Mouse (Mus musculus) intestine, embryonic 15.5 days (tissue): ENCODE results near the gene St5. TPM values are rescaled to one million over a fixed set of nuclear protein-coding genes. Genes with fewer than 3 reads are reported as not detected.

Source experiments
- ATAC-seq: fragments of 200-750 bp; cut with Nextera tagmentation; 2 replicates; pipeline ENCODE4 v1.8.0; 2017; ENCODE audit warnings: moderate TSS enrichment, moderate library complexity
- H3K27ac ChIP-seq: fragments of 300-500 bp; sonication (generic); 2 replicates; pipeline ENCODE4 v1.5.1; 2015; ENCODE audit warnings: mild to moderate bottlenecking, inconsistent platforms
- H3K27me3 ChIP-seq: fragments of 300-500 bp; sonication (generic); replicated peaks from 2 replicates; pipeline ENCODE4 v1.6.1; 2015; ENCODE audit warnings: inconsistent platforms
- H3K36me3 ChIP-seq: fragments of 300-500 bp; sonication (generic); 2 replicates; pipeline ENCODE4 v1.6.1; 2015; ENCODE audit warnings: inconsistent platforms
- H3K4me1 ChIP-seq: fragments of 300-500 bp; sonication (generic); replicated peaks from 2 replicates; pipeline ENCODE4 v1.6.1; 2015; ENCODE audit warnings: inconsistent platforms
- H3K4me2 ChIP-seq: fragments of 300-500 bp; sonication (generic); replicated peaks from 2 replicates; pipeline ENCODE4 v1.6.1; 2015; ENCODE audit warnings: mild to moderate bottlenecking, inconsistent platforms
- H3K4me3 ChIP-seq: fragments of 300-500 bp; sonication (generic); replicated peaks from 2 replicates; pipeline ENCODE4 v1.5.1; 2015; ENCODE audit warnings: inconsistent platforms
- H3K9ac ChIP-seq: fragments of 300-500 bp; sonication (generic); 2 replicates; pipeline ENCODE4 v1.6.1; 2015; ENCODE audit warnings: inconsistent platforms
- H3K9me3 ChIP-seq: fragments of 300-500 bp; sonication (generic); 2 replicates; pipeline ENCODE4 v1.6.1; 2016; ENCODE audit warnings: inconsistent platforms
- WGBS: fragments of 180-500 bp; shearing (Covaris S2); methylation state at CpG from one replicate; pipeline ENCODE4 v1.1.7; 2015; 5-methylcytosine and 5-hydroxymethylcytosine counted together
- polyA plus RNA-seq: library from polyadenylated mRNA; unstranded; fragments of >200 nt; fragmentation: Nextera tagmentation; extraction: Ambion mirVana; gene quantifications from 2 replicates; pipeline ENCODE4 v1.2.1, GENCODE M21; 2015

The St5 gene
- polyA plus RNA-seq, 1 experiment from 2014 or later, result 64.4 TPM

- Histone ChIP-seq H3K4me2 (no peak overlapping the region), H3K27ac (no peak overlapping the region), H3K9me3 (no peaks in the 10 kb centered on the region), H3K36me3 (peaks cover 33% of the 10 kb centered on the region), H3K27me3 (no peaks in the 10 kb centered on the region), H3K9ac (no peak overlapping the region), H3K4me3 (no peak overlapping the region), H3K4me1 (no peaks in the 10 kb centered on the region; the same call in 1 of the 2 replicates)
- no peak for ATAC-seq
- 72% methylated on average over 5 of the region's 5 CpGs for WGBS
Measured at GRCm38 (mm10) chr7:109544792-109545191, 158.6 kb downstream of the St5 start.

DNA sequence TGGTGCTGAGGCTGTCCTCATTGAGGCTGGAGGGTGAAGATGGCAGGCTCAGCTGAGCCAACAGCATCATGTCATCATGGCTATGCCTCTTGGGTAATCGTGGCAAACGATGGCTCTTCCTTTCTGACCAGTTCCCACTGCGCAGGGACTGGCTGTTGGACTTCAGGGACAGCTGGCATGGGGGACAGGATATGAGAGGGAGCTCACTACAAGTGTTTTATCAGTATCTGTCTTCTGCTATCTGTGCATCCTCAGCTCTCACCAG is 161.1 kb downstream of the St5 start:
- Histone ChIP-seq H3K27ac (no peak overlapping the region), H3K9ac (no peak overlapping the region), H3K27me3 (no peaks in the 10 kb centered on the region), H3K4me3 (no peak overlapping the region), H3K4me1 (no peaks in the 10 kb centered on the region; the same call in 1 of the 2 replicates), H3K9me3 (no peaks in the 10 kb centered on the region), H3K36me3 (peaks cover 37% of the 10 kb centered on the region), H3K4me2 (no peak overlapping the region)
- WGBS, result 82% methylated on average over 3 of the region's 3 CpGs
- no peak for ATAC-seq

GRCm38 (mm10) chr7:109541609-109542363 is 161.6 kb downstream of the St5 start:
- Histone ChIP-seq H3K9me3 (no peaks in the 10 kb centered on the region), H3K9ac (no peak overlapping the region), H3K36me3 (peaks cover 36% of the 10 kb centered on the region), H3K4me1 (no peaks in the 10 kb centered on the region; the same call in none of the 2 replicates), H3K4me3 (no peak overlapping the region), H3K27me3 (no peaks in the 10 kb centered on the region), H3K4me2 (no peak overlapping the region), H3K27ac (no peak overlapping the region)
- ATAC-seq, result no peak
- WGBS, result 86% methylated on average over 10 of the region's 10 CpGs

DNA sequence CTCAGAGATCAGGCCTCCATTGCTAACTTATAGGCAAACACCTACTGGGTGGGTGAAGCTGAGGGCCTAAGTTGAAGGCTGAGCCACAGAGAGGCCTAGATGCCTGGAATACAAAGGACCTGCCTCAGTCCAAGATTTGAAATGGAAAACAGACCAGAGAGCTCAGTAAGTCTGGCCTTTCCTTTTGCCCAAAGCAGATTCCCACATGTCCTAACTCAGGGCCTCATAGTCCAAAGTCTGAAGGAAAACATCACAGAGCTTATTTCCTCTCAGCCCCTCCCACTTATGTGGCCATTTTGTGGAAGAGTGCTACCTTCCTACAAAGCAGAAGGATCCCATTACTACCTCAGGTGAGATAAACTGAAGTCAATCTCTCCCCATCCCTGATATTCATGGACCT is 162.5 kb downstream of the St5 start:
- H3K4me1 ChIP-seq, result no peaks in the 10 kb centered on the region; the same call in none of the 2 replicates
- peaks cover 36% of the 10 kb centered on the region for H3K36me3 ChIP-seq
- no peak overlapping the region for H3K4me3 ChIP-seq
- H3K27ac ChIP-seq, result no peak overlapping the region
- H3K4me2 ChIP-seq, result no peak overlapping the region
- H3K27me3 ChIP-seq, result no peaks in the 10 kb centered on the region
- ATAC-seq, result 0 out of 2 replicates have a peak, but pooled peaks have one; percentile 6
- H3K9me3 ChIP-seq, result no peaks in the 10 kb centered on the region
- no peak overlapping the region for H3K9ac ChIP-seq

DNA sequence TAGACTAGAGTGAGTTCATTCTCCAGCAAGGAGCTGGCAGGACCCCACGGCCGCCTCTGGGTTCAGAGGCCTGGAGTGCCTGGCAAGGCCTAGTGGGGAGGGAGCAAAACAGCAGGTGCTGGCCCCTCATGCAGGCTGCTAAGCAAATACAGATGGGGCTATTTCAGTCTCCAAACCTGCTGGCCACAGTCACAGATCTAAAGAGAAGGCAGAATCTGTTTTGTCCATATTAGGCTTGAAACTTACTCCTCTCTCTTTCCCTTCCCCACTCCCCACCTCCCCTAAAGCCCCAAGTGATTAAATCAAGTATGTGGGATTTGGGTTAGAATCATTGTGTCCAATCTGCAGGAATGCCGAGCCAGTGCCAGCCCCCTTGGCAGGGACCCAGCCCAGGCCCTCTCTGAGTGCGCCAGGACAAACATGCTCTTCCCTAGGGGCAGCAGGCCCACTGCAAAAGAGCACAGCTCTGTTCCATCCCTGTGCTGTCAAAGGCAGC is 166.9 kb downstream of the St5 start:
- peak; percentile 48 for ATAC-seq
- H3K4me3 ChIP-seq, result no peak overlapping the region
- no peaks in the 10 kb centered on the region for H3K27me3 ChIP-seq
- no peaks in the 10 kb centered on the region for H3K9me3 ChIP-seq
- H3K36me3 ChIP-seq, result peaks cover 40% of the 10 kb centered on the region
- peak overlapping the region; percentile 52 for H3K27ac ChIP-seq
- no peak overlapping the region for H3K4me2 ChIP-seq
- H3K4me1 ChIP-seq, result no peaks in the 10 kb centered on the region; the same call in 1 of the 2 replicates
- H3K9ac ChIP-seq, result no peak overlapping the region
- 60% methylated on average over 4 of the region's 4 CpGs for WGBS

DNA sequence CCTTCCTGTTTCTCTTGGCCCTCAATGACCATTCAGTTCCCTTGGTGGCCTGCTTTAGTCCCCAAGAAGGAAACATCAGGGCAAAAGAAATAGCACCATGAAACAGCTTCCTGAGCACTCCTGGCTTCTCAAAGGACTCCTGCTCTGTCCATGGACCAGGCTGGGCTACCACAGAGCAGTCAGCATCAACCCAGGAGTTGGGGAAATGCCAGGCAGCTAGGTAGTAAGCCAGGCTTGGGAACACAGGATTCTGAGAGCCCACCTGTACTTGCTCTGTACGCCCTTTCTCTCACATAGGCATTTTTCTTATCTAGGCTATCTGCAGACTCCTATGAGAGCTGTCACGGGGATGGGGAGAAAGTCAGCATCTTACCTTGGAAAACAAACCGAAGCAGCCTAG is 168.5 kb downstream of the St5 start:
- no peaks in the 10 kb centered on the region; the same call in 1 of the 2 replicates for H3K4me1 ChIP-seq
- 92% methylated on average over 3 of the region's 3 CpGs for WGBS

GRCm38 (mm10) chr7:109533888-109534287 is 169.5 kb downstream of the St5 start:
- H3K9me3 ChIP-seq, result no peaks in the 10 kb centered on the region
- no peak overlapping the region for H3K4me3 ChIP-seq
- WGBS, result 85% methylated on average over 4 of the region's 4 CpGs
- H3K9ac ChIP-seq, result no peak overlapping the region
- no peak for ATAC-seq
- H3K27ac ChIP-seq, result no peak overlapping the region
- H3K36me3 ChIP-seq, result peaks cover 39% of the 10 kb centered on the region
- H3K4me2 ChIP-seq, result no peak overlapping the region
- H3K27me3 ChIP-seq, result no peaks in the 10 kb centered on the region
- no peaks in the 10 kb centered on the region; the same call in 1 of the 2 replicates for H3K4me1 ChIP-seq

More for the DNA sequence above, 168.5 kb downstream of the St5 start:
- H3K36me3 ChIP-seq, result peaks cover 45% of the 10 kb centered on the region
- no peaks in the 10 kb centered on the region for H3K9me3 ChIP-seq
- H3K27ac ChIP-seq, result no peak overlapping the region
- no peak overlapping the region for H3K9ac ChIP-seq
- ATAC-seq, result no peak
- no peak overlapping the region for H3K4me3 ChIP-seq
- no peaks in the 10 kb centered on the region for H3K27me3 ChIP-seq
- no peak overlapping the region for H3K4me2 ChIP-seq

GRCm38 (mm10) chr7:109533129-109533528 is 170.3 kb downstream of the St5 start:
- WGBS, result 80% methylated on average over 4 of the region's 4 CpGs
- H3K4me2 ChIP-seq, result no peak overlapping the region
- H3K4me1 ChIP-seq, result peaks cover 2% of the 10 kb centered on the region; the same call in 1 of the 2 replicates
- no peak for ATAC-seq
- no peaks in the 10 kb centered on the region for H3K9me3 ChIP-seq
- H3K9ac ChIP-seq, result no peak overlapping the region
- H3K4me3 ChIP-seq, result no peak overlapping the region
- no peak overlapping the region for H3K27ac ChIP-seq
- H3K36me3 ChIP-seq, result peaks cover 41% of the 10 kb centered on the region
- no peaks in the 10 kb centered on the region for H3K27me3 ChIP-seq

GRCm38 (mm10) chr7:109532691-109533090 is 170.7 kb downstream of the St5 start:
- Histone ChIP-seq H3K4me3 (no peak overlapping the region), H3K9ac (no peak overlapping the region), H3K27ac (0 out of 2 replicates have a peak overlapping the region, but pooled peaks have one; percentile 9), H3K36me3 (peaks cover 46% of the 10 kb centered on the region), H3K4me1 (peaks cover 2% of the 10 kb centered on the region; the same call in 1 of the 2 replicates), H3K4me2 (no peak overlapping the region), H3K9me3 (no peaks in the 10 kb centered on the region), H3K27me3 (no peaks in the 10 kb centered on the region)
- no peak for ATAC-seq
- WGBS, result 69% methylated on average over 3 of the region's 3 CpGs

- no peak for ATAC-seq
- 87% methylated on average over 5 of the region's 5 CpGs for whole genome bisulfite sequencing
- Histone ChIP-seq H3K36me3 (peaks cover 52% of the 10 kb centered on the region), H3K4me3 (no peak overlapping the region), H3K4me1 (0 out of 2 replicates have a peak, but pooled peaks cover 2% of the 10 kb centered on the region), H3K27me3 (no peaks in the 10 kb centered on the region), H3K9ac (no peak overlapping the region), H3K9me3 (no peaks in the 10 kb centered on the region), H3K4me2 (no peak overlapping the region), H3K27ac (no peak overlapping the region)
Measured at GRCm38 (mm10) chr7:109531501-109531900, 171.9 kb downstream of the St5 start.

- no peak overlapping the region for H3K4me2 ChIP-seq
- H3K27me3 ChIP-seq, result no peaks in the 10 kb centered on the region
- H3K9me3 ChIP-seq, result no peaks in the 10 kb centered on the region
- no peak for ATAC-seq
- no peak overlapping the region for H3K9ac ChIP-seq
- no peak overlapping the region for H3K4me3 ChIP-seq
- no peak overlapping the region for H3K27ac ChIP-seq
- H3K36me3 ChIP-seq, result peaks cover 50% of the 10 kb centered on the region
- whole genome bisulfite sequencing, result 88% methylated on average over 2 of the region's 2 CpGs
- 0 out of 2 replicates have a peak, but pooled peaks cover 2% of the 10 kb centered on the region for H3K4me1 ChIP-seq
Measured at GRCm38 (mm10) chr7:109529741-109530140, 173.7 kb downstream of the St5 start.

DNA sequence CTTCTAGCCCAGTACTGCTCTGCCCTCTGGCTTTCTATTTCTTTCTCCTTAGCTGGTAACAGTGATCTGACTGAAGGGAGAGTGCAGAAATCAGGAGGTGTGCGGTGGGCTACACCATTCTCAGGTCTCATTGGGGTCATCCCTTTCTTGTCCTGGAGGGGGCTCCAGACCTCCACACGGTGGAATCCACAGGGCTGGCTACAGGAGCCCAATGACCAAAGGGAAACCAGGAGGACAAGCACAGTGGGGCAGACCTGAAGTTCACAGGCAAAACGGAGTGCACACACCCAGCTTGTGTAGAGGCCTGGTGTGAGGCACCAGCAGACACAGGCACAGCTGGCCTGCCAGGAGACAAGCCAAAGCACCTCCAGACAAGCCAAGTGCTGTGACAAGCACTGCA is 175.0 kb downstream of the St5 start:
- 0 out of 2 replicates have a peak, but pooled peaks cover 2% of the 10 kb centered on the region for H3K4me1 ChIP-seq
- H3K9me3 ChIP-seq, result no peaks in the 10 kb centered on the region
- no peak overlapping the region for H3K9ac ChIP-seq
- no peak overlapping the region for H3K4me2 ChIP-seq
- whole genome bisulfite sequencing, result 20% methylated on average over 3 of the region's 3 CpGs
- ATAC-seq, result 0 out of 2 replicates have a peak, but pooled peaks have one; percentile 19
- no peak overlapping the region for H3K4me3 ChIP-seq
- H3K27ac ChIP-seq, result no peak overlapping the region
- peaks cover 56% of the 10 kb centered on the region for H3K36me3 ChIP-seq
- H3K27me3 ChIP-seq, result no peaks in the 10 kb centered on the region

- H3K27ac ChIP-seq, result no peak overlapping the region
- no peak overlapping the region for H3K4me2 ChIP-seq
- no peak overlapping the region for H3K9ac ChIP-seq
- no peaks in the 10 kb centered on the region for H3K9me3 ChIP-seq
- H3K4me3 ChIP-seq, result no peak overlapping the region
- H3K36me3 ChIP-seq, result peaks cover 57% of the 10 kb centered on the region
- no peaks in the 10 kb centered on the region for H3K27me3 ChIP-seq
- ATAC-seq, result no peak
- WGBS, result 79% methylated on average over 3 of the region's 3 CpGs
- H3K4me1 ChIP-seq, result 0 out of 2 replicates have a peak, but pooled peaks cover 2% of the 10 kb centered on the region
Measured at GRCm38 (mm10) chr7:109527536-109527935, 175.9 kb downstream of the St5 start.
